In the genomic region with DNA sequence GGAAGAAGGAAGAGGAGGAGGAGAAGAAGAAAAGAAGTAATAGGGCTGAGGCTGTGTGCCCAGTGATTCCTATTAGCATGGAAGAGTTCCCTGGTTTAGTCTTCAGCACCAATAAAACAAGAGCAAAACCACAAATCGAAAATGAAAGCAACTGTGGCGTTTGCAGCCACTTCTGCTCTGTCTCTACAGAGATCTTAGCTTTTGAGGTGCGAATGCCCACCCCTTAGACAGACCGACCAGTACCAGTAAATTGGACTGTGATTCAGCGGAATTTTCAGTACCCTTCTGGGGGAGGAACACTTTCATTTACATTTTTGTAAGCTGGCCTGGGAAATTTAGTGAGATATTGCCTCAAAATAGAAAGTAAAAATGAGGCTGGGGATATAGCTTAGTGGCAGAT, we compare ENCODE assay signal across 13 mouse cellular contexts. TPM values are rescaled to one million over a fixed set of nuclear protein-coding genes. Genes with fewer than 3 reads are reported as not detected.
DNase-seq lines count a peak whose midpoint lies in the region; ATAC-seq and TF ChIP-seq lines count a peak whose summit lies in the region.
"Had no signal": no experiment of that assay in that cellular context is flagged by ENCODE, and none has a peak within 500 bp of the region (broad histone marks: within the 10 kb centered on the region; RNA-seq: fewer than 3 reads in every experiment).

No protein-coding gene starts in this region.

- H3K36me3 ChIP-seq in liver, postnatal 0 days (replicated peaks; ENCODE audit: insufficient read depth, low read length), result no peaks in the 10 kb centered on the region
- no peaks in the 10 kb centered on the region for H3K36me3 ChIP-seq in heart, embryonic 10.5 days

- no peak for TF ChIP-seq POLR2A in bone marrow, adult 2 months (IDR thresholded peaks at IDR 0.05; ENCODE audit: borderline replicate concordance, control insufficient read depth, low read depth, low read length)

- TF ChIP-seq EP300 in liver, postnatal 0 days (IDR thresholded peaks at IDR 0.05; ENCODE audit: low read depth), result no peak

- peak overlapping the region; percentile 31 for H3K4me3 ChIP-seq in bone marrow, adult 2 months (replicated peaks; ENCODE audit: control insufficient read depth, low read depth, low read length)
- peak overlapping the region; percentile 25 for H3K4me3 ChIP-seq in liver, postnatal 0 days (ENCODE audit: low read depth, low read length)
- H3K4me3 ChIP-seq in heart, embryonic 10.5 days, result no peak overlapping the region
- H3K4me3 ChIP-seq: forebrain, embryonic 13.5 days; stomach, embryonic 15.5 days had no signal

- H3K27ac ChIP-seq in bone marrow, adult 2 months (ENCODE audit: control insufficient read depth, insufficient read depth, low read depth, low read length, poor library complexity), result no peak overlapping the region
- H3K27ac ChIP-seq in liver, postnatal 0 days (ENCODE audit: low read depth), result 0 out of 2 replicates have a peak overlapping the region, but pooled peaks have one; percentile 16
- no peak overlapping the region for H3K27ac ChIP-seq in heart, embryonic 10.5 days
- H3K27ac ChIP-seq: forebrain, embryonic 13.5 days; stomach, embryonic 15.5 days had no signal

- 2% methylated on average over 5 of the region's 5 CpGs for WGBS in bone marrow, adult 2 months
- WGBS in liver, postnatal 0 days (ENCODE audit: insufficient replicate concordance), result 40% methylated on average over 5 of the region's 5 CpGs
- 83% methylated on average over 5 of the region's 5 CpGs for WGBS in heart, embryonic 10.5 days

- TF ChIP-seq CTCF in bone marrow, adult 2 months (IDR thresholded peaks at IDR 0.05; ENCODE audit: control insufficient read depth, insufficient read depth, low read length), result no peak
- TF ChIP-seq CTCF in liver, postnatal 0 days (IDR thresholded peaks at IDR 0.05; ENCODE audit: low read depth), result no peak

- H3K9me3 ChIP-seq in liver, postnatal 0 days (ENCODE audit: low read length), result no peaks in the 10 kb centered on the region
- no peaks in the 10 kb centered on the region for H3K9me3 ChIP-seq in heart, embryonic 10.5 days
- H3K9me3 ChIP-seq: forebrain, embryonic 13.5 days; stomach, embryonic 15.5 days had no signal

- peak; percentile 33 for DNase-seq in thymus, postnatal 0 days (ENCODE audit: low spot score)
- DNase-seq in thymus, postnatal 36 days, result no peak
- DNase-seq in liver, postnatal 0 days, result no peak
- DNase-seq in thymus, postnatal 25 days, result peak; percentile 29
- DNase-seq in heart, embryonic 10.5 days (ENCODE audit: low spot score), result no peak
- no peak for DNase-seq in frontal cortex, postnatal 25 days (ENCODE audit: low spot score in 2 of 2)
- DNase-seq in heart, postnatal 14 days, result no peak
- DNase-seq: adrenal gland, adult 2 months; gastrocnemius, postnatal 14 days; kidney, postnatal 14 days had no signal

- H3K27me3 ChIP-seq in liver, postnatal 0 days (ENCODE audit: insufficient read depth, low read length), result no peaks in the 10 kb centered on the region
- H3K27me3 ChIP-seq in heart, embryonic 10.5 days (ENCODE audit: insufficient read depth, poor library complexity, severe bottlenecking), result no peaks in the 10 kb centered on the region
- H3K27me3 ChIP-seq: forebrain, embryonic 13.5 days; stomach, embryonic 15.5 days had no signal

- no peaks in the 10 kb centered on the region; the same call in 1 of the 2 replicates for H3K4me1 ChIP-seq in bone marrow, adult 2 months (ENCODE audit: control insufficient read depth, insufficient read depth, low read length)
- H3K4me1 ChIP-seq in liver, postnatal 0 days (ENCODE audit: insufficient read depth), result no peaks in the 10 kb centered on the region
- H3K4me1 ChIP-seq in heart, embryonic 10.5 days, result no peaks in the 10 kb centered on the region
- H3K4me1 ChIP-seq: forebrain, embryonic 13.5 days; stomach, embryonic 15.5 days had no signal

- peak overlapping the region; percentile 68 for H3K4me2 ChIP-seq in liver, postnatal 0 days (ENCODE audit: low read depth, low read length)
- H3K4me2 ChIP-seq: forebrain, embryonic 13.5 days; stomach, embryonic 15.5 days had no signal

- no peak for ATAC-seq in liver, postnatal 0 days
- ATAC-seq: forebrain, embryonic 13.5 days had no signal

- intact Hi-C loops in heart, postnatal 14 days (cut with DNase I), result no loop called here

- H3K9ac ChIP-seq in liver, postnatal 0 days (replicated peaks), result peak overlapping the region; percentile 34; the same call in 1 of the 2 replicates
- H3K9ac ChIP-seq: forebrain, embryonic 13.5 days; stomach, embryonic 15.5 days had no signal

RNA-seq across cellular contexts. Expression of a gene that starts 12.7 kb away (rescaled TPM):
- polyA plus RNA-seq in thymus, postnatal 0 days (2015; fragmentation: Nextera tagmentation; extraction: Ambion mirVana), result 6.0 and 6.6 TPM in 2 replicates
- polyA plus RNA-seq in bone marrow, adult 2 months (2011; ENCODE audit: insufficient read depth, insufficient read length, low replicate concordance, missing spikeins), result 1.3 and 4.9 TPM in 2 replicates
- polyA plus RNA-seq in liver, postnatal 0 days (2015; fragmentation: Nextera tagmentation; extraction: Ambion mirVana), result 1.9 and 2.3 TPM in 2 replicates
- 7.5 and 9.3 TPM in 2 replicates for polyA plus RNA-seq in heart, embryonic 10.5 days (2016; fragmentation: Nextera tagmentation; extraction: Ambion mirVana)
- 1 to 10 TPM; 4.4 to 4.7 TPM for total RNA-seq in heart, postnatal 14 days (2021)

RNA-seq across cellular contexts. Expression of a gene that starts 29.7 kb away (rescaled TPM):
- 87.7 and 96.2 TPM in 2 replicates for polyA plus RNA-seq in thymus, postnatal 0 days (2015; fragmentation: Nextera tagmentation; extraction: Ambion mirVana)
- 22.7 and 62.2 TPM in 2 replicates for polyA plus RNA-seq in bone marrow, adult 2 months (2011; ENCODE audit: insufficient read depth, insufficient read length, low replicate concordance, missing spikeins)
- polyA plus RNA-seq in liver, postnatal 0 days (2015; fragmentation: Nextera tagmentation; extraction: Ambion mirVana), result 32.2 and 34.2 TPM in 2 replicates
- polyA plus RNA-seq in heart, embryonic 10.5 days (2016; fragmentation: Nextera tagmentation; extraction: Ambion mirVana), result 50.0 and 58.8 TPM in 2 replicates
- total RNA-seq in heart, postnatal 14 days (2021), result 10 to 100 TPM; 20.7 to 20.9 TPM

RNA-seq across cellular contexts. Expression of a gene that starts 30.1 kb away (rescaled TPM):
- polyA plus RNA-seq in thymus, postnatal 0 days (2015; fragmentation: Nextera tagmentation; extraction: Ambion mirVana), result 504 and 513 TPM in 2 replicates
- polyA plus RNA-seq in bone marrow, adult 2 months (2011; ENCODE audit: insufficient read depth, insufficient read length, low replicate concordance, missing spikeins), result 178 and 215 TPM in 2 replicates
- polyA plus RNA-seq in liver, postnatal 0 days (2015; fragmentation: Nextera tagmentation; extraction: Ambion mirVana), result 163 and 167 TPM in 2 replicates
- polyA plus RNA-seq in heart, embryonic 10.5 days (2016; fragmentation: Nextera tagmentation; extraction: Ambion mirVana), result 329 and 377 TPM in 2 replicates
- total RNA-seq in heart, postnatal 14 days (2021), result 100 to 1,000 TPM in 1 of 2 experiments, 10 to 100 TPM in 1; 82.5 to 105 TPM

Comparison
In these comparisons a context has a peak if more than half of its experiments do, and no peak if none do; other contexts are left out.
1. DNase-seq: peak in thymus, postnatal 0 days (single experiment) and thymus, postnatal 25 days (single experiment); none in thymus, postnatal 36 days (0 of 2), liver, postnatal 0 days (single experiment), heart, embryonic 10.5 days (single experiment), frontal cortex, postnatal 25 days (0 of 2) and heart, postnatal 14 days (0 of 2).